Mouse (Mus musculus): ENCODE results near the gene Xdh. TPM values are rescaled to one million over a fixed set of nuclear protein-coding genes. Genes with fewer than 3 reads are reported as not detected.
"Not testable (repeated sequence)": the region's sequence is repeated elsewhere in the genome, so short reads cannot be mapped to it uniquely, and the experiment has no call there.

Gene Xdh
- polyA plus RNA-seq, 1 experiment from 2014 or later, result 0.06 TPM

GRCm38 (mm10) chr17:73870956-73871605 lies 78.9 kb downstream of the Xdh start:
- Histone ChIP-seq H3K36me3 (ENCODE audit: poor library complexity, severe bottlenecking) (no peaks in the 10 kb centered on the region), H3K9me3 (replicated peaks) (no peaks in the 10 kb centered on the region), H3K27me3 (no peaks in the 10 kb centered on the region), H3K4me2 (no peak overlapping the region), H3K27ac (no peak overlapping the region), H3K4me1 (no peaks in the 10 kb centered on the region), H3K4me3 (no peak overlapping the region), H3K9ac (no peak overlapping the region)
- WGBS, result 92% methylated on average over 14 of the region's 14 CpGs
- ATAC-seq, result no peak

- no peak for ATAC-seq
Observed at GRCm38 (mm10) chr17:73869008-73869685, 80.8 kb downstream of the Xdh start.

GRCm38 (mm10) chr17:73853717-73854116 lies 96.3 kb downstream of the Xdh start:
- H3K27me3 ChIP-seq, result no peaks in the 10 kb centered on the region
- H3K4me3 ChIP-seq, result no peak overlapping the region
- no peak overlapping the region for H3K9ac ChIP-seq
- WGBS, result 59% methylated on average over 4 of the region's 4 CpGs
- H3K36me3 ChIP-seq (ENCODE audit: poor library complexity, severe bottlenecking), result no peaks in the 10 kb centered on the region
- no peaks in the 10 kb centered on the region for H3K9me3 ChIP-seq (replicated peaks)
- no peak overlapping the region for H3K27ac ChIP-seq
- no peak overlapping the region for H3K4me2 ChIP-seq
- H3K4me1 ChIP-seq, result no peaks in the 10 kb centered on the region
- ATAC-seq, result no peak

More at GRCm38 (mm10) chr17:73869008-73869685, 80.8 kb downstream of the Xdh start:
- H3K4me1 ChIP-seq, result no peaks in the 10 kb centered on the region
- no peaks in the 10 kb centered on the region for H3K36me3 ChIP-seq (ENCODE audit: poor library complexity, severe bottlenecking)
- no peak overlapping the region for H3K27ac ChIP-seq
- H3K27me3 ChIP-seq, result no peaks in the 10 kb centered on the region
- no peak overlapping the region for H3K4me3 ChIP-seq
- 88% methylated on average over 9 of the region's 9 CpGs for WGBS
- no peak overlapping the region for H3K4me2 ChIP-seq
- H3K9ac ChIP-seq, result no peak overlapping the region
- H3K9me3 ChIP-seq (replicated peaks), result no peaks in the 10 kb centered on the region

- Histone ChIP-seq H3K4me2 (no peak overlapping the region), H3K4me3 (no peak overlapping the region), H3K27me3 (no peaks in the 10 kb centered on the region), H3K36me3 (ENCODE audit: poor library complexity, severe bottlenecking) (no peaks in the 10 kb centered on the region), H3K9ac (no peak overlapping the region), H3K27ac (no peak overlapping the region), H3K9me3 (replicated peaks) (no peaks in the 10 kb centered on the region), H3K4me1 (no peaks in the 10 kb centered on the region)
- WGBS, result 91% methylated on average over 11 of the region's 11 CpGs
- ATAC-seq, result no peak
Observed at GRCm38 (mm10) chr17:73853041-73853440, 97.0 kb downstream of the Xdh start.

DNA sequence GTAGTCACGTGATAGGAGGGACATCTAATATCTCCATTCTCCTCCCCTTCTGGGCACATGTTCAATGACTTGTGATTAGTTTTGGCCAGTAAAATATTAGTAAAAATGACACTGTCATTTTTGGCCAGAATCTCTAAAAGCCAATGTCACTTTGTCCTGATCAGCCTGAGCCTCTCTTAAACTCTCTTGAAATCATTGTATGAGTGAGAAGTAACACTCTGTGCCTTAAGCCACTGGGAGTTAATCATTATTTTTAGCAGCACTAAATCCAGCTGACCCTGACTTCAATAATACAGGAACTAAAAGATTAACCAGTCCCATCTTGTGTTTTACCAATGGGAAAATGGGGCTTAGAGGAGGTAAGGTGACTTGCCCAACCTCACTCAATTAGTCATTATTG lies 102.6 kb downstream of the Xdh start:
- H3K9me3 ChIP-seq (replicated peaks), result no peaks in the 10 kb centered on the region
- no peak for ATAC-seq
- no peaks in the 10 kb centered on the region for H3K4me1 ChIP-seq
- WGBS, result 97% methylated on average over 1 of the region's 1 CpGs
- H3K36me3 ChIP-seq (ENCODE audit: poor library complexity, severe bottlenecking), result no peaks in the 10 kb centered on the region
- no peak overlapping the region for H3K9ac ChIP-seq
- no peaks in the 10 kb centered on the region for H3K27me3 ChIP-seq
- no peak overlapping the region for H3K27ac ChIP-seq
- H3K4me3 ChIP-seq, result no peak overlapping the region
- H3K4me2 ChIP-seq, result no peak overlapping the region

DNA sequence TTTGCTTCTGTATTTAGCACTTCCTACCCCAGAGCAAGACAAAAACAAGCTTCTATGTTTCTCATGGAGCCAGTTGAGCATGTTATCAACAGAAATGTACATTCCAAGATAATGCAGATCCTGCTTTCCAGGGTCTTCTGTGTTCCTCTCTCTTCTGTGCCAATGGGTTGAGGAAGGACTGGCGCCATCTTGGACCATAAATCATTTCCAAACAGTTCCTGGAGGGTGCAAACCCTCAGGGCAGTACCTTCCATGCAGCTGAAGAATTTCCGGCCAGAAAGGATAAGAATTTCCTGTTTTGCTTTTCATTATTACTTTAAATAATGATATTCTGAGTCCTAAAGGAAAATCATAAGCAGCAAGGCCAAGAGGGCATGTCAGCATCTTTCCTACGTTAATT lies 104.4 kb downstream of the Xdh start:
- Histone ChIP-seq H3K4me3 (no peak overlapping the region), H3K4me1 (no peaks in the 10 kb centered on the region), H3K27ac (no peak overlapping the region), H3K9ac (no peak overlapping the region), H3K36me3 (ENCODE audit: poor library complexity, severe bottlenecking) (no peaks in the 10 kb centered on the region), H3K27me3 (no peaks in the 10 kb centered on the region), H3K9me3 (replicated peaks) (no peaks in the 10 kb centered on the region), H3K4me2 (no peak overlapping the region)
- WGBS, result 79% methylated on average over 3 of the region's 3 CpGs
- ATAC-seq, result no peak

DNA sequence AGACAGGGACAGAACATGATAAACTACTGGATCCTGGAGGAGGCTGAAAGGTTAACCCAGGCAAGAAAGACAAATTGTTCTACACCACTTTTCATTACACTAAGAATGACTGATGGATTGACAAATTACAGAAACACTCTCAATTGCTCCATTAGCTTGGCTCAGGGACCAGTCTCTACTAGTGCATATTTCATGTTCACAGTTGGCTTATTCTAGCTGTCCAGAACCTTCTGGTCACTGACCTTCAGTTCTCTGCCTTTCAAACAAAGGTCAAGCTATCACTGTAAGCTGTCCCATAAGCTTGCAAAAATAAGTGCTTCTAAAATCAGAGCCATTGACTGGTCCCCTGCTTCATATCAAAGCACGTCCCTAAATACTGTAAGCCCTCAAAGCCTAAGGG lies 107.0 kb downstream of the Xdh start:
- ATAC-seq, result no peak
- no peak overlapping the region for H3K27ac ChIP-seq
- H3K4me2 ChIP-seq, result no peak overlapping the region
- H3K9me3 ChIP-seq (replicated peaks), result no peaks in the 10 kb centered on the region
- H3K27me3 ChIP-seq, result no peaks in the 10 kb centered on the region
- no peaks in the 10 kb centered on the region for H3K36me3 ChIP-seq (ENCODE audit: poor library complexity, severe bottlenecking)
- 86% methylated on average over 1 of the region's 1 CpGs for WGBS
- no peak overlapping the region for H3K9ac ChIP-seq
- peaks cover 7% of the 10 kb centered on the region; the same call in 1 of the 2 replicates for H3K4me1 ChIP-seq
- H3K4me3 ChIP-seq, result no peak overlapping the region

- H3K9ac ChIP-seq, result not testable (repeated sequence)
Observed at GRCm38 (mm10) chr17:73839876-73840275, 110.1 kb downstream of the Xdh start.

GRCm38 (mm10) chr17:73839086-73839835 lies 110.7 kb downstream of the Xdh start:
- Histone ChIP-seq H3K4me3 (no peak overlapping the region), H3K9me3 (replicated peaks) (no peaks in the 10 kb centered on the region), H3K27me3 (no peaks in the 10 kb centered on the region), H3K4me2 (no peak overlapping the region), H3K9ac (no peak overlapping the region), H3K36me3 (ENCODE audit: poor library complexity, severe bottlenecking) (no peaks in the 10 kb centered on the region), H3K27ac (no peak overlapping the region), H3K4me1 (peaks cover 7% of the 10 kb centered on the region; the same call in 1 of the 2 replicates)
- no peak for ATAC-seq
- WGBS, result 52% methylated on average over 3 of the region's 3 CpGs

More at GRCm38 (mm10) chr17:73839876-73840275, 110.1 kb downstream of the Xdh start:
- H3K4me3 ChIP-seq; H3K4me1 ChIP-seq; H3K9me3 ChIP-seq (replicated peaks); ATAC-seq; H3K27ac ChIP-seq; H3K36me3 ChIP-seq (ENCODE audit: poor library complexity, severe bottlenecking); H3K27me3 ChIP-seq; H3K4me2 ChIP-seq: not testable (repeated sequence)
- WGBS, result 39% methylated on average over 1 of the region's 1 CpGs

GRCm38 (mm10) chr17:73837244-73837643 lies 112.8 kb downstream of the Xdh start:
- no peak for ATAC-seq
- Histone ChIP-seq H3K4me2 (no peak overlapping the region), H3K9me3 (replicated peaks) (no peaks in the 10 kb centered on the region), H3K9ac (no peak overlapping the region), H3K27ac (no peak overlapping the region), H3K36me3 (ENCODE audit: poor library complexity, severe bottlenecking) (no peaks in the 10 kb centered on the region), H3K4me3 (no peak overlapping the region), H3K4me1 (peaks cover 7% of the 10 kb centered on the region; the same call in 1 of the 2 replicates), H3K27me3 (no peaks in the 10 kb centered on the region)
- WGBS, result 91% methylated on average over 4 of the region's 4 CpGs

GRCm38 (mm10) chr17:73836601-73837000 lies 113.4 kb downstream of the Xdh start:
- ATAC-seq, result no peak
- Histone ChIP-seq H3K4me3 (no peak overlapping the region), H3K9me3 (replicated peaks) (no peaks in the 10 kb centered on the region), H3K4me2 (no peak overlapping the region), H3K36me3 (ENCODE audit: poor library complexity, severe bottlenecking) (peaks cover 2% of the 10 kb centered on the region), H3K9ac (no peak overlapping the region), H3K27ac (no peak overlapping the region), H3K4me1 (peaks cover 7% of the 10 kb centered on the region; the same call in 1 of the 2 replicates), H3K27me3 (no peaks in the 10 kb centered on the region)
- WGBS, result 97% methylated on average over 3 of the region's 3 CpGs

Measured in forebrain, embryonic 13.5 days (tissue).